Mouse (Mus musculus) liver, postnatal 0 days (tissue): ENCODE measurements around the gene Vapa.

Source experiments
- CTCF ChIP-seq: sonication (generic); IDR thresholded peaks from 2 replicates; pipeline ENCODE4 v1.5.1; 2016; ENCODE audit warnings: antibody characterized with exemption, low read depth
- EP300 ChIP-seq: IDR thresholded peaks from 2 replicates; pipeline ENCODE4 v1.6.1; 2016; ENCODE audit warnings: antibody characterized with exemption, low read depth, mild to moderate bottlenecking

DNA sequence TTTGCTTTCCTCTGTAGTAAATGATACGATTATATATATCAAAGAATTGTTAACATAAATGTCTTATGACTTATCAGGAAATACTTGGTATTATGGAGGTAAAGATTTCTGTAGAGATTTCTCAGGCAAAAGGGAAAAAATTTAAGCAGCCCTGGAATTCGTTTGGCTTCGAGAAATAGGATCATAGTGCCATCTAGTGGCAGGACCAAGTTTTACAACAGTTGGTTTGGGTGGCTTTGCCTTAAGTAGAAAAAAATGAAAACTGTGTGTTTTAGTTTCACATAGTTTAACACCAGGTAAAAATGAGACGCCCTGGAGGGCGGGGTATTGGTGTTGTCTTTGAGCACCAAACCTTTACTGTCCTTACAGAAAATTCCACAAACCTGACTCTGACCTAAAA is 50.6 kb downstream of the Vapa start:
- TF ChIP-seq CTCF (peak; percentile 76), EP300 (no peak)
